Mouse (Mus musculus): ENCODE measurements around the gene Tiam1.

GRCm38 (mm10) chr16:89972854-89973487 is 170.6 kb downstream of the Tiam1 start:
- TF ChIP-seq CTCF (IDR thresholded peaks at IDR 0.05; ENCODE audit: low read depth, low read length) (no peak), TAL1 (conservative IDR thresholded peaks at IDR 0.05; ENCODE audit: low read depth, low read length) (no peak), GATA1 (IDR thresholded peaks at IDR 0.05; ENCODE audit: borderline replicate concordance, low read length) (no peak)
